Mouse (Mus musculus): ENCODE measurements around the gene D17H6S53E.

DNA sequence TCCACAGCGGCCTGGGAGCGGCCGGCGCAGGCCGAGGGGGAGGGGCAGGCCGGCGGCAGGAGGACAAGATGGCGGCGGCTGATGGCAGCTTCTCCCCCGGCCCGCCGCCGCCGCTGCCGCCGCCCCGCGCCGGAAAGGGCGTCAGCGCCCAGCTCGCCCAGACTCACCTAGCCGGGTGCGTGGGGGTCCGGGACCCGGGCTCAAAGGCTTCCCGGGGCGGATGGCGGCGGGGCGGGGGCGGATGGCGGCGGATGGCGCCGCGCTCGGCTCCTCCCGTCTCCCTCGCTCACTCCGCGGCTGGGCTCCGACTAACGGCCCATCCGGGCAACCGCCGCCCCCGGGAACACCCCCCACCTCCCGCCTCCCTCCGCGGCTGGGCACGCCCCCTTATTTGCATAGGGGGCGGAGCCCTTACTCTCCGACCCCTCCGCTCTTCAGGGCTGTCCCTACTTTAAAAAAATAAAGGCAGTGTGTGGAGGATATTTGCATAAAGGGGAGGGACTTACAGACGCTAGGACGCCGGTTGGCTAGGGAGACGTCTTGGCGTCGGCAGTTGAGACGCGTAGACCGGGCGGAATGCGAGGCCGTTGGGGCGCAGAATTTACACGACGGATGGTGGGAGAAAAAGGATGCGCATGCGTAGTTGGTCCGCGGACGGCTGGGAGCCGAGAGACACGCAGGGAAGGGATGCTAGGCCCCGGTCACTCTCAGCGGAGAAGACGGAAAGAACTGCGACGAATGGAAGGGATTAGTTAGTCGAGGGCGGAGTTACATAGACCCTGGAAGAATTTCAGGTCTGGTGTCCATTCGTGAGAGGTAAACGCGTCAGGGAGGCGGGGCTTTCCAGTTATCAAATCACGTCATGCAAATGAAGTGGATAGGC is 38.6 kb downstream of the D17H6S53E start, which contains the start of gene Prrc2a:
- TF ChIP-seq POLR2A (IDR thresholded peaks at IDR 0.05; ENCODE audit: insufficient read depth, low read depth, low read length) (peak; percentile 93), CTCF (IDR thresholded peaks at IDR 0.05) (0 out of 2 replicates have a peak, but pooled peaks have one; percentile 16)

Measured in heart, adult 2 months (tissue).